Mouse (Mus musculus): Measurements from ENCODE around the gene Shisa9.
A peak's percentile ranks its signal among the peaks of the same experiment; 100 is the strongest.
"Not testable (repeated sequence)": the region's sequence is repeated elsewhere in the genome, so short reads cannot be mapped to it uniquely, and the experiment has no call there.

Gene Shisa9

GRCm38 (mm10) chr16:11983616-11984270 is at the start of gene Shisa9:
Gene Shisa9 (plus strand): TSS chr16:11984113.
- DNase-seq = peak; percentile 3

GRCm38 (mm10) chr16:11940477-11940876 is 43.4 kb upstream of the Shisa9 start:
- peak; percentile 76 for DNase-seq

- DNase-seq = no peak
Measured at GRCm38 (mm10) chr16:11960691-11961090, 23.2 kb upstream of the Shisa9 start.

GRCm38 (mm10) chr16:11966041-11966440 is 17.9 kb upstream of the Shisa9 start:
- DNase-seq = no peak

- DNase-seq = not testable (repeated sequence)
Measured at GRCm38 (mm10) chr16:11966810-11967209, 17.1 kb upstream of the Shisa9 start.

GRCm38 (mm10) chr16:11967579-11967978 is 16.3 kb upstream of the Shisa9 start:
- DNase-seq = no peak

GRCm38 (mm10) chr16:11973707-11974106 is 10.2 kb upstream of the Shisa9 start:
- no peak for DNase-seq

GRCm38 (mm10) chr16:11976737-11977136 is 7.2 kb upstream of the Shisa9 start:
- DNase-seq = no peak

GRCm38 (mm10) chr16:11980764-11981163 is 3.1 kb upstream of the Shisa9 start:
- DNase-seq = peak; percentile 22

GRCm38 (mm10) chr16:11983106-11983615 is 752 bp upstream of the Shisa9 start:
- no peak for DNase-seq

GRCm38 (mm10) chr16:11984271-11984791 is 418 bp downstream of the Shisa9 start:
- no peak for DNase-seq

- DNase-seq = no peak
Measured at GRCm38 (mm10) chr16:11987056-11987455, 3.1 kb downstream of the Shisa9 start.

- DNase-seq = no peak
Measured at GRCm38 (mm10) chr16:12005177-12005576, 21.3 kb downstream of the Shisa9 start.

GRCm38 (mm10) chr16:12010136-12010535 is 26.2 kb downstream of the Shisa9 start:
- DNase-seq = no peak

- DNase-seq = no peak
Measured at GRCm38 (mm10) chr16:12012747-12013146, 28.8 kb downstream of the Shisa9 start.

- no peak for DNase-seq
Measured at GRCm38 (mm10) chr16:12014523-12014922, 30.6 kb downstream of the Shisa9 start.

- DNase-seq = no peak
Measured at GRCm38 (mm10) chr16:12017921-12018618, 34.2 kb downstream of the Shisa9 start.

GRCm38 (mm10) chr16:12020103-12020755 is 36.3 kb downstream of the Shisa9 start:
- DNase-seq = no peak

- DNase-seq = no peak
Measured at GRCm38 (mm10) chr16:12032441-12032840, 48.5 kb downstream of the Shisa9 start.

GRCm38 (mm10) chr16:12034868-12035267 is 51.0 kb downstream of the Shisa9 start:
- no peak for DNase-seq

- no peak for DNase-seq
Measured at GRCm38 (mm10) chr16:12035626-12036025, 51.7 kb downstream of the Shisa9 start.

- DNase-seq = peak; percentile 2
Measured at GRCm38 (mm10) chr16:12040935-12041334, 57.0 kb downstream of the Shisa9 start.

GRCm38 (mm10) chr16:12052051-12052450 is 68.1 kb downstream of the Shisa9 start:
- no peak for DNase-seq
